Mouse (Mus musculus) T-cell, adult 66 days (primary cell): Measurements from ENCODE around the gene Elp4. TPM values are rescaled to one million over a fixed set of nuclear protein-coding genes. Genes with fewer than 3 reads are reported as not detected.

ENCODE experiments used
- total RNA-seq, 2 experiments: library from RNA; stranded (reverse); gene quantifications; 3 replicates in 1 of 2; 4 replicates in 1 of 2; pipeline ENCODE4 v1.2.4; 2023

Gene Elp4
- 10 to 100 TPM; 11.5 to 15.4 TPM for total RNA-seq

GRCm38 (mm10) chr2:105903896-105904756, at the start of gene Elp4, which contains the start of gene Immp1l:
Gene Elp4 (minus strand): TSS chr2:105904564.
Gene Immp1l (plus strand): TSS chr2:105904638.

DNA sequence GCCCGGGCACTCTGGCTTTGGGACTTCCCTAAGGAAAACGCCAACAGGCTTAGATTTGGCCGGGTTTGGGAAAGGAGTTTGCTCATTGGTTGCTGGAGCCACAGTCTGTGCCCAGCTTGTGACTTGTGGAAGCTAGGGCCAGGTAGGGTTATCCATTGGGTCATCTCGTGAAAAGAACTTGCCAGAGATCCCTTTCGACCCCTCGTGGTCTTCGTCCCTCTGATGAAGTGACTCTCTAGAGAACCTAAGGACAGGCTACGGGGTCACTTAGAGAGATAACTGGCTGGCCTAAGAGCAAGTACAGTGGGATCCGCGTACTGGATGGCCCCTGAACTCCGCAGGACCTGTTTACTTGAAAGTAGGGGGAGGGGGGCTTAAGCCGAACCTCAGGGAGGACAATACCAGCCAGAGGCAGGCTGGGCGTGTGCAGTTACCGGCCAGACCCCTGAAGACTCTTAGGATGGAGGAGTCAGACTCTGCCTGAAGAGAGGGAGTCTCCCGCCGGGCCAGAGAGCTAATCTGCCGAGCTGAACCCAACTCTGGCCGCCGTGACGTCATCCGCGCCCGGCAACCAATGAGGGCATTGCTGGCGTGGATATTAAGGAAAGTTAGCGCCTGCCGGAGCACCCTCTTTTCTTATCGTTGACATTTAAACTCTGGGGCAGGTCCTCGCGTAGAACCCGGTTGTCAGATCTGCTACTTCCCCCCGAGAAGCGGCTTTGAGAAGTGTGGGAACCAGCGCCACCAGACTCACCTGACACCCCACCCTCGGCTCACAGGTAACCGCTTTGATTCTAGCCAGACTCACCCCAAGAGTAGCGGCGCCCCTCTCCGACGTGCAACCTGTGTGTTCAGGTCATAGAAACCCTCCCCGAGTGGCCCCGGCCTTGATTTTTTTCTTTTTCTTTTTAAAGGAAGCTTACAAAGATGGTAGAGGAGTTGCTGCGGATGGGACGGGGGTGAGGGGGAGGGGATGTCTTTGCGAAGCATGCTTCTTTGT, 235.8 kb downstream of the Elp4 start, which contains the start of gene Pax6:
TSS of gene Pax6 (plus strand) at position 630 of the 1,000 bp plus-strand sequence.

Other genes with a start within 250 kb of the Elp4 start
- gene Pax6, start 235.7 kb downstream of the Elp4 start, total RNA-seq, result not detected
- gene Immp1l, start 74 bp upstream of the Elp4 start, total RNA-seq, result 10 to 100 TPM; 23.7 to 32.9 TPM
- 10 to 100 TPM; 12.6 to 23.4 TPM for gene Dnajc24, start 99.0 kb upstream of the Elp4 start, total RNA-seq